Mouse (Mus musculus): Measurements from ENCODE around the gene Slc23a2.

The Slc23a2 gene

DNA sequence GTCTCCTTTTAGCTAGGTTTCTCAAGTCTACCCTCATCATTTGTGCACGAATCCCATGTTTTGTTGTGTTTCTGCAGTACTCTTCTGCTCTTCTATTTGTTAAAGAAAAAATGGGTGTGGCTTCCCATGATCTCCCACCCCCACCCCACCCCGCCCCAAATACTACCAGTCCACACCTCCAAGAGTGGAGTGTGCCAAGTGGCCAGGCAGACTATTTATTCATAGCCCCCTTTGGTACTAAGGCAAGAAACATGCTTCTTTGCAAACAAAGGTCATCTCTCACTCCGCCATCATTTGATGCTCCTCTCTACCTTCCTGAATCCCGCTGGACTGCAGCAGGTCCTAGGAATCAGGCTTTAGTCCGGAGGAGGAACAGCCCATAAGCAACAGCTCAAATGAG is 116.8 kb downstream of the Slc23a2 start:
- no peak for DNase-seq (ENCODE audit: extremely low read depth, insufficient read length, low spot score)

DNA sequence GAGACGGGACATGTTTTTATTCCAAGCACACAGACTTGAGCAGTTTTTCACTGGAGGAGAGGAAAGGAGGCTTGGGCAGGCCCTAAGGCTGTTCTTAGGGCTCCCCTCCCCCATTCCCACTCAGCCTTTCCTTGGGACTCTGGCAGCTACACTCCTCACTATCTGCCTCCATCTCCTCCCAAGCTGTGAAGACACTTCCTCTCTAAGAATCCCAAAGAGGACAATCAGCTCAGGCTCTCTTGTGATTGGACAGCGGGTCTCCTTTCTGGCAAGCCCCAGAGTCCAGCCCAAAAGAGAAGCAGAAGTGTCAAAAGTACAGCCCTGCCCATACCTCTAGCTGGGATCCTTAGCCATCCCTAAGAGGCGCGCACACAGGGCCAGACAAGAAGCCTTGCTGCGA is 117.5 kb downstream of the Slc23a2 start:
- no peak for DNase-seq (ENCODE audit: extremely low read depth, insufficient read length, low spot score)

DNA sequence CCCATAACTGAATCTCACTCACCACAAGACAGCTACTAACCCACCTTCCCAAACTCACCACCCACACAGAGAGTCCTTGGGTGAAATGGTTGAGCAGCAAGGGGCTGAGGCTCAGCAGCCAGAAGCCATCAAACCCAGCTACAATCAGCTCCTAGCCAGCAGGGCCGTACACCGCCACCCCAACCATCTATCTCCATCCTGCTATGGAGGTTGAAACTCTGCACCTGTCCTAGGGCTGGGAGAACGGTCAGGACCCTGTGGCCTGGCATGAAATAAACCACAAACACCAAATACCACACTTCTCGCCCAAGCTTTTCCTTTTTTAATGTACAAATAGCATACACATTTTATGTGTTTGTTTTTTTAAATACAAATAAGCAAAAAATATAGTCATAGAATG is 120.9 kb downstream of the Slc23a2 start:
- DNase-seq (ENCODE audit: extremely low read depth, insufficient read length, low spot score) = no peak

DNA sequence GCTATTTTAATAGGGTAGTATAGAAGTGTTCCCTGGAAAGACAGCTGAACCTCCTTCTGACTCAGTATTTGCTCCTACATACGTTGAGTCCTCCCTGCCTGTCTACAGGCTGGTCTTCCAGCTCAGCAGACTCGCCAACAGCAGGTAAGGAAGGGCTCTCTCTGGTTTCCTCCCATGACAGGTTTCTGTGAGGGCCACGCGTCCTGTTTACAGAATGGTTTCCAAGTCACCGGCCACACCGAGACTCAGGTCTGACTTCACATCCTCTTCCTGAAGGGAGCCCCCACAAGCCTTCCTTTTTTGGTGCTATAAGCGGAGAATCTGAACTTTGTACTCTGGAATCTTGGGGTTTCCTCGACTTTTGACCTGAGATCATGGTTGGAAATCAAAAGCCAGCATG is 122.3 kb downstream of the Slc23a2 start:
- no peak for DNase-seq (ENCODE audit: extremely low read depth, insufficient read length, low spot score)

DNA sequence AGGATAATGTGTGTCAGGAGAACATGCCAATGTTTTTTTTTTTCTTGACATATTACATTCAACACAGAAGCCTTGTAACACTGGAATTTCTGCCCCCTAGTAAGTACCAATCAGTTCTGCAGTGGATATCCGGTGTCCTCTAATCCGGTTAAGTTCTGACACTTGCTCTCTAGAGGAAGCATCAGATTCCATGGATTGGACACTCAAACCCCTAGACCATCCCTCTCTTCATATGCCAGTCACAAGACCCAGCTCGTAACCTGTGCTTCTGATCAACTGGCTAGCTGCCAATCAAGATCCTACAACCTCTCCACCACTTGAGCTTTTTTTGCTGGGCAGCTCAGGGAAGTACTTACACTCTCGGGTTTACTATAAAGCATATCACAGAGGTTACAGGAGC is 123.3 kb downstream of the Slc23a2 start:
- no peak for DNase-seq (ENCODE audit: extremely low read depth, insufficient read length, low spot score)

DNA sequence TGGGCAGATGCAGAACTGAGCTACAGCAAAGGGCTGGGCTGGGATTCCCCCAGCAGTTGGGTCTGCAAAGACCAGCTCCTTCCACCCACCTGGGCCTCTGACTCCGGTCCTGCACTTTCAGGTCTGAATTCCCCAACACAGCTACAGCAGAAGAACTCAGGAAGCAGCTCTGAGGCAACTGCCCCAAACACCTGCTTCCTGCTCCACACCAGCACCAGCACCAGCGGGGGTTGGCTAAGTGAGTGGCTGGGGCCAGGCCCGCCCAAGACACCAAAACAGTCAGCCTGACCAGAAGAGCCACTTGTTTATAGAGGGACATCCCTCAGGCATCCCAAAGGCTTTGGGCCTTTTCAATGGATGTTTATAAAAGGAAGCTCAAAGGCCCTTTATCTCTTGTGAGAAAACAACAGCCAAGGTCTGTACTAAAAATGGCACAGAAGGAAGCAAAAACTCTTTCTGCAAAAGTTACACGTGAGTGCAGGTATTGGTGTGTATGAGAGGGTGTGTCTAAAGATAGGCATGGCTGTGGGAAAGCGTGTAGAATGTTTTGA is 123.8 kb downstream of the Slc23a2 start:
- DNase-seq (ENCODE audit: extremely low read depth, insufficient read length, low spot score) = no peak

DNA sequence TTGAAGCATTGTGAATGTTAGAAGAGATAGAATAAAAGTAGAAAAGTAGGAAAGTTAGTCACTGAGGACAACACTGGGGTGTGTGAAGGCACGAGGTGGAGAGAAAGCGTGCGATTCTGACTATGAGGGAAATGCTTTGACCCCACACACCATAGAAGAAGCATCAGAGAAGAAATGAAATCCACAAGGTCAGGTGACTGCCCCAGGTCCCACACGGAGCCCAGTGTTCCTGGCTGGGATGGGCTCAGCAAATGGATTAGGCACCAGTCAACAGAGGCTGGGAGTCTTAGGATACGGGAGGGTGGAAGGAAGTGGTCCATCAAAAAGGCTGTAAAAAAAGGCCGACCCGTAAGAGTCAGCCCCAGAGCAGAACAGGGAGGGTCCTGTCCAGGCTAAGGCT is 124.5 kb downstream of the Slc23a2 start:
- no peak for DNase-seq (ENCODE audit: extremely low read depth, insufficient read length, low spot score)

DNA sequence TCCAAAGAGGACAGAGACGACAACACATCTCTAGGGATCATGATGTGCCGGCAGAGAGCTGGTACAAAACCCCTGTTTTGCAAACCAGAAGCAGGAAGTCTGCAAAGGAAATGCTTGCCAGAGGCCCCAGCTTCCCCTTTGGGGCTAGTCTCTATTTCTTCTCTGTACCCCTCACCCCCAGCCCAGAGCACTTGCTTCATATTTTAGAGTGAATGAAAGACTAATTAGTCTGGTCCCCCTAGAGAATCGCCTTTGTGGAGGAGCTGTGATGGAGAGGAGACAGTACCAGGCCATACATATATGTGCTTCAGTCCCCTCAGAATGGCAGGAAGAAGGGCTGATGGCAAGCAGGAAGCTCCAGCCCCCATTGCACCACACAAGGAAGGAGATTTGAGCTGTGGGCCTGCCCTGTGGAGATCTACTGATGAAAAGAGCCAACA is 125.5 kb downstream of the Slc23a2 start:
- DNase-seq (ENCODE audit: extremely low read depth, insufficient read length, low spot score) = no peak

DNA sequence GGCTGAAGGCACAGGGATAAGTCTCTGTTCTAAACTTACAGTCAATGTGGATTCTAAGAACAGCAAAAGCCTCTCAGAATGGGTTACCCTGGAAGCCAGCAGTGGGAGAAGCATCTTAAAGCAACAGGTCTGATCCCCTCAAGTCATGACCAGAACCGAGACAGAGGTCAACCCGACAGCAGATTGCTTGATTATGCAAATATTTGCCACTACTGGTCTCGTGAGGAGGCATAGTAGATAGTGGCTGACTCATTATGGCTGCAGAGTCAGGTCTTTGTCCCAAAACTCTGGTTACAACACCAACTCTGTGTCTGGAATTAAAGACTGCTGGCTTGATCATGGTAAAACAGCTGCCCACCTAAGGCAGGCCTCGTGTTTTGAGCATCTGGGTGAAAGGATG is 126.8 kb downstream of the Slc23a2 start:
- DNase-seq (ENCODE audit: extremely low read depth, insufficient read length, low spot score) = no peak

DNA sequence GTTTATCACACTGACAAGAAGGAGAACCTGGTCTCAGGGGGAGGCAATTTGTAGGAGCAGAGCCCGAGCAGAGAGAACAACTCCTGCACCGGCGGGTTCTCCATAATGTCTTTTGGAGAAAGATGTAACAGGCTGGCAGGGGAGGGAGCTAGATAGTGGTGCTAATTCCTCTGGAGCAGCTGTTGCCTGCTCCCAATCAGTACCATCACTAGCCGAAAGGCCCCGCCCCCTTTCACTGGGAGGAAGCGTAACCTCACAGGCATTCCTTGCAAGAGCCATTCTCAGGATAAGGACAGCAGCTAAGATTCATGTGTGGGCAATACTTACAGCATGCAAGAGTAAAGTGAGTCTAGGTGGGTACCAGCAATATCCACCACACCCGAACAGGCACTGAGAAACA is 127.3 kb downstream of the Slc23a2 start:
- no peak for DNase-seq (ENCODE audit: extremely low read depth, insufficient read length, low spot score)

DNA sequence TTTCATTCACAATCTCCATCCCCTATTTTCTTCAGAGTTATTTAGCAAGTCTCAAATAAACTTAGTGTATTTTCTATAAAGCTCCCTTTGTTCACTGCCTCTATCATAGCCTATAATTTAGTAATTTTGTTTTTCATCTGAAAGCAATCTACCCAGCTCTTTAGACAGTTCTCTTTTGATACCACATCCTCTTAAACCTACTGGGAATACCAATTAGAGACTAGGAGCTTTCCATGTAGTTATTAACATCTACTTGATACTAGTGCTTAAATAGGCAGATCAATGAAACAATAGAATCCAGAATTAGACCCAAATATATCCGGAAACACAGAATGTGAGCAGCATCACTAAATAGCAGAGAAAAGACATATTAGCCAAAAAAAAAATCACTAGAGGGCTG is 128.9 kb downstream of the Slc23a2 start:
- DNase-seq (ENCODE audit: extremely low read depth, insufficient read length, low spot score) = no peak

DNA sequence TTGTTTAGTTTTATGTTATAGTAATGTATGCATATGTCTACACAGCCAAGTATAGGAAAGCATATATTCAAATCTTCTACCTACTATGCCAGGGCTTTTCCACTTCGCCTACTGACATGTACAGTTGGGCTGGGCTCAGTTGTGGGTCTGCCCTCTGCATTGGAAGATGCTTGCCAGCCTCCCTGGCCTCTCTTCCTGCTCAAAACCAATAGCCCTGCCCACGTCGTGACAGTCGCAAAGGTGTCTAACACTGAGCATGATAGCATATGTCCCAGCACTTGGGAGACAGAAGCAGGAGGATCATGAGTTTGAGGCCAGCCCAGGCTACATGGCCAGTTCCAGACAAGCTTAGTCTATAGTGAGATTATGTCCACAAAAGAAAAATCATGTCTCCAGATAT is 131.8 kb downstream of the Slc23a2 start:
- no peak for DNase-seq (ENCODE audit: extremely low read depth, insufficient read length, low spot score)

DNA sequence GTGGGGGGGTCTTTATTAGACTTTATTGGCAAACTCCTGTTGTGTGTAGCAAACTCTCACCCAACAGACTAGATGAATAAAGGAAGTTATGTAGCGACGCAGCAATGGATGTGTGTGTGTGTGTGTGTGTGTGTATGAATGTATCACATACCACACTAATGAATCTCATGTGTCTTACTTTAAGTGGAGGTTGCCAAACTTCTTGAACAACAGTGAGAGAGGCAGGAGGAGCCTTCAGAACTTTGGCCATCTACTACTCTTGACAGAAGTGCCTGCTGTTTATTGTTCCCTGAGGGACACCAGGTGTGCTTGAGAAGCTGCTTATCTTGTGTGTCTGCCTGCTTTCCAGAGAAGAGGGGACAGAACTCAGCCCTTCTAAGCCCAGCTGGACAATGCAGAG is 134.1 kb downstream of the Slc23a2 start:
- no peak for DNase-seq (ENCODE audit: extremely low read depth, insufficient read length, low spot score)

DNA sequence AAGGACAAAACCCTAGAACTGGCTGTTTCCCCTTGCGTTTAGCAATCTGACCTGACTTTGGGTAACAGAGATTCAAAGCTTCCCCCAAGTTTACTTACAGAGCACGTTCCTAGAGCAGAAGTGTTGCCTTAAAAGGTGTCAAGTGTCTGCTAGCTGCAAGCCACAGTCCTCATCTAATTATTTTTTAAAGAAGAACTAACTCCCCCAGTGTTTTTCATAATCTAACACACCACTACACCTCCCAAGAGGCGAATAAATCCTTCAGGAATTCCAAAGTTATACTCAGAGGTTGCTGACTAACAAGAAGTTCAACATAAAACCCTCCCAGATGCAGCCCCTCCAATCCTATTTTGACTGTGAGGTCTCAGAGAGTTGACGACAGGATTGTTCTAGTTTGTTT is 136.7 kb downstream of the Slc23a2 start:
- no peak for DNase-seq (ENCODE audit: extremely low read depth, insufficient read length, low spot score)

DNA sequence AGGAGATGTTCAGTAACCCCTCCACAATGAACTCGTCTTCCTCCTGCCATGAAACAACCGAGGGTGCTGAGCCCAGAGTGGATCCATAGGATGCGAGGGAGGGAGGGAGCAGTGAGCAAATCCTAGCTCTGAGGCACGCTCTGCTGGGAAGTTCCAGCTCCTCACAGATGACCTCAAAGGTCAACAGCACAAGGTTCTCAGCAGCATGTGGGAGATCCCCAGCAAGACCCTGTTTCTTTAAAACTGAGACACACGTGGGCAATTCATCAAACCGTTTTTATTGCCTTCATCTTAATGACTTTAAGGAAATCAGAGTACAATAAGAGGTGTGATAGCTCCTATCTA is 137.5 kb downstream of the Slc23a2 start:
- no peak for DNase-seq (ENCODE audit: extremely low read depth, insufficient read length, low spot score)

DNA sequence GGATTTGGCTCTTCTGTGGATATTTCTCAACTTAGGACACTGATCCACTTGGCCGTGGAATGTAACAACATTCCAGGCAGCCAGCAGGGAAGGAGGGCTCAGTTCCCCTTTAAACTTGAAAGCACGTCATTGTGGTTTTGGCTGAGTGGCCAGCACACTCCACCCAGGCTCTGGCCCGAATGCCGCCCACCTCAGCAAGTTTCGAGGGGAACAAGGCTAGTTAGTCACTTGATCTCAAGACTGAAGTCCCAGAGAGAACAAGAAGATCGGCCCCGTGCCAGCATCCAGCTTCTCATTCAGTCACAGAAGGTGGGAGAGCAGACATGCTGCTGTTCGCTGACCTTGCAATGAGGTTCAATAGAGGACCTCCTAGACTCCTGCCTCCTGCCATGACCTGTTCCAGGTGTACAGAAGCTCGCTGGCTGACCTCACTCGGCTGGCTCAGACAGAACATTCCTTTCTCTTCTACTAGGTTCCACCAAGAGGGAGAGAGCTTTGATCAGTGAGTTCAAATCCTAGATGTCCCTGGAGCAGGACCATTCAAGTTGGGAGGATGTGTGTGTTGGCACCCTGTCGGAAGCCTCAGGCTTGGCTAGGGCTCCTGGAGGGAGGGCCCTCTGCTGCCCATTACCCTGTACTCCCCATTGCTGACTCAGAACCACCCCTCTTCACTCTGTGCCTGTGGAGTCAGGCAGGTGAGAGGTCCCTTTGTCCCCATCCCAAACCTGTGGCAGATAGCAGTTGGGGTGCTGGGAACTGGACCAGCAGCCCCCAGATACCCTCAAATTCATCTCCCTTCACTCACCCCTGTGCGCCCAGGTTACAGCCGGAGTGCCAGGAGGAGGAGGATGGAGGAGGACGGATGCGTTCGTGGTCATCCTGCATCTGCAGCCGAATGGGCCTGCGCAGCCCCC is 138.1 kb downstream of the Slc23a2 start:
- DNase-seq (ENCODE audit: extremely low read depth, insufficient read length, low spot score) = peak; percentile 93

DNA sequence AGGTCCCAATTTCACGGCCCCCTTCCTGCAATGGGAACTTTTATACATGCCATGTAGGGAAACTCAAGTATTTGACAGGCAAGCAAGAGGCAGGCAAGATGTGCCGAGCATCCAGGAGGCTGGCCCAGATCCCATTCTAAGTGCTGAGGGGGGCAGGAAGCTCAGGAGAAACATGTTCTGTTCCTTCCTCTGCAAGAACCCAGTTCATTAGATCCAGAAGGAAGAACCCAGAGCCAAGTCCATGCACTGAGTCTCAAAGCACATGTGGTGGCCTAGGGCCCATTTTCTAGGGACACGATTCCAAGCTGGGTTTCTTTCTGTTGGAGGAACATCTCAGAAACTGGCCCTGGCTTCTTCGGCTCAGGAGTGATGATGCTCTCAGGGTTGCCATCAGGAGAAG is 139.5 kb downstream of the Slc23a2 start:
- no peak for DNase-seq (ENCODE audit: extremely low read depth, insufficient read length, low spot score)

DNA sequence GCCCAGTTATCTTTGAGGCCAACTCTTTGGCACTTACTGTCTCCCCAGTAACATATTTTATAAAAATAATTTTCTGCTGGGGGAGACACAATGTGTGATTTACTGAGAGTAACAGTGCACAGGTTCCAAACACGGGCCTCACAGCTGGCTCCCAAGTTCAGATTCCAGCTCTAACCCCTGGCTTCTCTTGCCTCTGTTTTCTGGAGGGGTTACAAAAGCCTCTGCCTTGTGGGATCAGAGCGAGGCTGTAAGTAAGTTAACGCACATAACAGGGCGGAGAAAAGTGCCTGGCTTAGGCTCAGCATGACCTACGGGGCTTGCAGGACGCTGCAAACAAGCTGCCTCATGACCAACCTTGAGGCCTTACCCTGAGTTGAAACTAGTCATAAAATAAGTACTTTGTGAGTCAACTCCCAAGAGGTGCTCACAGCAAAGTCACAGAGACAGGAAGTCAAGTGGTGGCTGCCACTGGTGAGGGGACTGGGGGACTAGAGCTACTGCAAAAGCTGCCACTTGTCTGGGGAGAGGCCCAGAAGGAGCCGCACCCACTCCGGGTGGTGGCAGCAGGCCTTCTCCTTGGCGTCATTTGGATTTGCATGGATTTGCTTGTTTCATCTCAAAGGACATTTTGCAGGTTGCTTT is 140.3 kb downstream of the Slc23a2 start:
- DNase-seq (ENCODE audit: extremely low read depth, insufficient read length, low spot score) = peak; percentile 73

DNA sequence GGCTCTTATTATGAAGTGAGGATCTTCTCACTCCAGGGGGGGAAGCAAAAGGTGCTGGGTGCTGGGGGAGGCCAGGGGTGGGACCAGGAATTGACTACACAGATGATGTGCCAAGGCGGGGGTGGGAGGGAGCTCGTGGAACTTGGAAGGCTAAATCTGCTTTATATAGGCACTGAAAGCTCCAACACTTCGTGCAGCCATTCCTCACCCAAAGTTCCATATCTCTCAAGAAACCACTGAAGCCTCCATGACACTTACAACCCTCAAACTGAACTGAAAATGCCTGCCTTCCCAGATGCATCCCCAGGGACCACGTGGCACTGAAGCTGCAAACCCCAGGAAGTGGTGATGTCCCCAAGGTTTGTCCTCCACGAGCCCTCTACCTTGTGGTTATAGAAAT is 141.0 kb downstream of the Slc23a2 start:
- DNase-seq (ENCODE audit: extremely low read depth, insufficient read length, low spot score) = peak; percentile 26
